Mouse (Mus musculus): ENCODE results near the gene Chd3. TPM values are rescaled to one million over a fixed set of nuclear protein-coding genes. Genes with fewer than 3 reads are reported as not detected.

Gene Chd3
- polyA plus RNA-seq (2016; fragmentation: Nextera tagmentation; extraction: Ambion mirVana): 46.2 and 55.9 TPM in 2 replicates

GRCm38 (mm10) chr11:69369215-69369989 lies at the start of gene Chd3:
Gene Chd3, minus strand, starts transcription at chr11:69369406.
- DNase-seq (ENCODE audit: low spot score): peak; percentile 61
- 4% methylated on average over 19 of the region's 34 CpGs for WGBS

DNA sequence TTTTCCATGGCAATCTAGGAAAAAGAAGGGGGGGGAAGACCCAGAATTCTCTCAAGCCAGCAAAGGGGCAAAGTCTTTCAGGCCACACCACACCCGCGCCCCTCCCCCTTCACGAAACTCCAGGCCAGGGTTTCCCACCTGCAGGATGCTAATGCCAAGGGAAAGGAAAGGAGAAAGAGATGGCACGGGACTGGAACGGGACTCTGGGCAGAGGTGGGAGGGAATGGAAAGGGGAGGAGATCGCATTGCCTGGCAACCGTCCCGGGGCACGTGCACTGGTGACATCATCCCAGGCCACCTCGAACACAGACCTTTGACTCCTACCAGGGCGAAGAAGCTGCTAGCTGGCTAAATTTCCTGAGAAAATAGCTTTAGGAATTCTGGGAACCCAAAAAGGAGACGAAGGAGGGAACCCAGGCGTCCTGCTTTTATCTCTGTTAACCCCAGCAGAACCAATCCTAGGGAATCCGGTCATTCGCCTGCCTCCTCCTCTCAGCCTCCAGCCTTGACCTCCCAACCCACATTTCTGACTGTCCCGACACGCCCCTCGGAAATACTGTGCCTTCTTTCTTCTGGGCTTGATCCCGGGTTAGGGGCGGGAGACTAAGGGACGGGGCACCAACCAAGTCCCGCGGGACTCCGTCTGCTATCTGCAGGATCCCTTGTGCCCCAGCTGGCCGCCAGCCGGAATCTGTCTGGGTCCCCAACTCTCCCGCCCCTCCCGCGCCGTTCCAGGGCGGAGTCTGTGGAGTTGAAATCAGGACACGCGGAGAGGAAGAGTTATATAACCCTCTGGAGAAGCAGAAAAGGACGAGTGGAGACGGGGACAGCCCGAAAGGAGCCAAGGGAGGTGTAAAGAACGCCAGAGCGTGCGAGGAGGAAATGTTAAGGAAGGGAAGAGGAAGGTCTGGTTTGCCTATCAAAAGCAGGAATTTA lies 48.5 kb upstream of the Chd3 start:
- peaks cover 14% of the 10 kb centered on the region for H3K36me3 ChIP-seq (replicated peaks)
- H3K4me3 ChIP-seq: peak overlapping the region; percentile 93
- peak overlapping the region; percentile 99 for H3K27ac ChIP-seq (replicated peaks)
- DNase-seq (ENCODE audit: low spot score): peak; percentile 97
- under 1% methylated on average over 39 of the region's 39 CpGs for WGBS
- peaks cover 90% of the 10 kb centered on the region for H3K4me1 ChIP-seq
- peaks cover 24% of the 10 kb centered on the region for H3K27me3 ChIP-seq (replicated peaks; ENCODE audit: low read depth, poor library complexity, severe bottlenecking)
- H3K9me3 ChIP-seq: no peaks in the 10 kb centered on the region

More at GRCm38 (mm10) chr11:69369215-69369989, at the start of gene Chd3:
- Histone ChIP-seq H3K27me3 (replicated peaks; ENCODE audit: low read depth, poor library complexity, severe bottlenecking) (no peaks in the 10 kb centered on the region), H3K9me3 (no peaks in the 10 kb centered on the region), H3K4me1 (peaks cover 73% of the 10 kb centered on the region), H3K36me3 (replicated peaks) (peaks cover 26% of the 10 kb centered on the region), H3K27ac (replicated peaks) (peak within 1 kb of the TSS; percentile 100), H3K4me3 (peak within 1 kb of the TSS; percentile 97)

DNA sequence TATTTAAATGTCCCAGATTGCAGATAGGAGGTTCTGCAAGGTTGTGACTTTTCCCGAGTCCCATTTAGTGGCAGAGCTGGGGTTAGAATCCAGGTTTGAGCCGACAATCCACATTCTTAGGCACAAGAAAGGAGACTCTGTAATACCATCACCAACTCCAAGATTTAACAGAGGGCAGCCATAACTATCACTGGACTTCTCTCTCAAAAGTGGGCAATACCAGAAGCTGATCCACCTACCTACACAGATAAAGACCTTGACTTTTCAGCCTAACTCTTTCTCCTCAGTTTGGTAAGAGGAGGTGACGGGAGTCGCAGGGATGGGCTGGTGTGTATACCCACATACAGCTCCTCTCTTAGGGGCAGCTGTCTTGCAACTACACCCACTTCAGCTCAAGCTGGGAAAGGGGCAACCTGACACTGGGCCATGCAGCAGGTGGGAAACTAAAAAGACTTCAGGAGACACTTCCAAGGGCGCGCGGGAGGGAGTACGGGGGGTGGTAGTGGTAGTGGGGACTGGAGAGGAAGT lies 47.8 kb upstream of the Chd3 start:
- Histone ChIP-seq H3K27ac (replicated peaks) (peak overlapping the region; percentile 99), H3K4me3 (peak overlapping the region; percentile 93), H3K4me1 (peaks cover 97% of the 10 kb centered on the region), H3K27me3 (replicated peaks; ENCODE audit: low read depth, poor library complexity, severe bottlenecking) (peaks cover 17% of the 10 kb centered on the region), H3K9me3 (no peaks in the 10 kb centered on the region), H3K36me3 (replicated peaks) (peaks cover 21% of the 10 kb centered on the region)
- 4% methylated on average over 8 of the region's 8 CpGs for WGBS
- no peak for DNase-seq (ENCODE audit: low spot score)

GRCm38 (mm10) chr11:69416509-69416908 lies 47.3 kb upstream of the Chd3 start:
- Histone ChIP-seq H3K27ac (replicated peaks) (peak overlapping the region; percentile 99), H3K36me3 (replicated peaks) (peaks cover 26% of the 10 kb centered on the region), H3K27me3 (replicated peaks; ENCODE audit: low read depth, poor library complexity, severe bottlenecking) (peaks cover 12% of the 10 kb centered on the region), H3K4me3 (peak overlapping the region; percentile 93), H3K4me1 (peaks cover 98% of the 10 kb centered on the region), H3K9me3 (no peaks in the 10 kb centered on the region)
- no peak for DNase-seq (ENCODE audit: low spot score)
- under 1% methylated on average over 4 of the region's 4 CpGs for WGBS

DNA sequence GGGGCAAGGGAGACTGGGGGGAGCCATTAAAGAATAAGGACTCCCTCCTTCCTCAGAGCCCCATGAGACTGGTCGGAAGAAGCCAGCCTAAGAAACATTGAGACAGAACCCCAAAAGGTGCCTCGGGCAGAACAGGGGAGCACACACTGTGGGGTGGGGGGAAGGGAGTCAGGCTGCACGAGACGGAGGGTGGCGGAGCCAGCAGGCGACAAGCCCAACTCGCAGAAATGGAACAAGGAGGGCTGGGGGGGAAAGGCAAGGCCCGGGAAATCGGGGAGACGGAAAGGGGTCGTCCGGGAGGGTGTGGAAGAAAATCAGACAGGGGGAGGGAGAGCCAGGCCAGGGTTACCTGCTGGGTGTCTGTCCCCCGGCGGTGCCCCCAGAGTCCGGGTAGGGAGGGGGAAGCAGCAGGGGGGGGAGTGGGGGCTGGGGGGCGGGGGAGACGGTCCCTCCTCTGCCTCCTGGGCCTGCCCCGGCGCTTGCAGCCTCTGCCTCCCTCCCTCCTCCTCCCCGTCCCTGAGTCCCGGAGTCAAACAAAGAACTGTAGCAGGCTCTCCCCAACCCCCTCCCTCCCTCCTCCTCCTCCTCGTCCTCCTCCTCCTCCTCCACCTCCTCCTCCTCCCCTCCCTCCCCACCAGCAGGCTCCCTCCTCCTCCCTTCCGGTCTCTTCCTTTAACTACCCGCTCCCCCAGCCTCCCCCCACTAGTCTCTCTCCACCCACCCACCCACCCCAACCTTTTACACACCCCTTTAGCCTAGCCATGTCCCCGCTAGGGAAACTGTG lies 46.7 kb upstream of the Chd3 start:
- WGBS: under 1% methylated on average over 21 of the region's 25 CpGs
- Histone ChIP-seq H3K27ac (replicated peaks) (peak overlapping the region; percentile 99), H3K4me3 (peak overlapping the region; percentile 93), H3K36me3 (replicated peaks) (peaks cover 26% of the 10 kb centered on the region), H3K4me1 (peaks cover 94% of the 10 kb centered on the region), H3K9me3 (no peaks in the 10 kb centered on the region), H3K27me3 (replicated peaks; ENCODE audit: low read depth, poor library complexity, severe bottlenecking) (peaks cover 5% of the 10 kb centered on the region)
- peak; percentile 92 for DNase-seq (ENCODE audit: low spot score)

DNA sequence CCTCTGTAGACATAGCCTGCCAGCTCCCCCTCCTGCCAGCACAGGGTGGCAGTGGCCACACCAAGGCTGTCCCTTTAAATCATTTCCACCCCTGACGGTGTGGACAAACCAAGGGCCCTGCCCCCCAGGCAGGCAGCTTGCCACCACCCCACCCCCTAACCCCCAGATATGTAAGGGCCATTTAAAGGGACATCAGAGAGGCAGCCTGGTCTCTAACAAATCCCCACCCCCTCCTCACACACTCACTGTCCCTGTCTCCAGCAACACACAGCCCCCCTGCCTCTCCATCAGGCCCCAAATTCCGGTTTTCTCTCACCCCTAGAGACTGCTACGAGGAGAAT lies 46.1 kb upstream of the Chd3 start:
- Histone ChIP-seq H3K36me3 (replicated peaks) (peaks cover 26% of the 10 kb centered on the region), H3K9me3 (no peaks in the 10 kb centered on the region), H3K4me1 (peaks cover 94% of the 10 kb centered on the region), H3K4me3 (peak overlapping the region; percentile 93), H3K27me3 (replicated peaks; ENCODE audit: low read depth, poor library complexity, severe bottlenecking) (no peaks in the 10 kb centered on the region), H3K27ac (replicated peaks) (peak overlapping the region; percentile 99)
- DNase-seq (ENCODE audit: low spot score): peak; percentile 71
- WGBS: 0% methylated on average over 3 of the region's 3 CpGs

DNA sequence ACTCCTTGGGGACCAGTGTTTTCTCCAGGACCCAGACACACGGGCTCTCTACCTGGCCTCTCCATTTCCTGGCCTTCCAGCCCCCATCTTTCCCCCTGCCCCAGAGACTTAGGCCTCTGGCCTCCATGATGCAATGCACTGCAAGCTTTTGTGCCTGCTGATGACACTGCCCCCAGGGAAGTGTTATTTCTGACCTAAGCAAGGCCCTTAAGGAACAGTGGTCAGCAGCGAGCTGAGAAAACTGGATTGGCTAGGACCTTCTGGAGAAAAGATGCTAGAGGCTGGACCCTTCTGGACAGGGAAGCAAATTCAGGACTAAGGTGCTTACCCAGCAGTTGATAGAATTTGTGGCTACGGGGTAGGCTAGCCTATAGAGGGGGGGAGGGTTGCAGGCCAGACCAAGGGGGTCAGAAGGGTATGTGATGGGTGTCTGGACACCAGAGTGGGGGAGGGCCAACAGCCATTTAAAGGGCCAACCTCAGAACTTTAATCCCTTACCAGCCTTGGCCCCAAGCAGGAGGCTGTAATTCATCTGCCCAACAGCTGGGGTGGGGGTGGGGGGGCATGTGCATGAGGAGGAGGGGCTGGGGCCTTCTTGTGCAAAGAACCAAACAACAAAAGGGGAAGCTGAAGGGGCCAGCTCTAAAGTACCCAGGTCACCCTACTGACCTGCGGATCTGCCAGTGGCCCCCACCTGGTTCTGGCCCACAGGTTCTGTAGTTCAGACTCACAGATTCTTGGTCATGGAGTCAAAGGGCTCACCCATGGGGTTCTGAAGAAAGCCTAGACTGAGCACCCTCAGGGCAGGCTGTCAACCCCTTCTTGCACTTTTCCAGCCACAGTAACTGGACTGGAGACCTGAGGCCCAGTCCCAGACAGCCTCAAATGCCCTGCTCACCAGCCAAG lies 45.5 kb upstream of the Chd3 start:
- DNase-seq (ENCODE audit: low spot score): peak; percentile 67
- H3K36me3 ChIP-seq (replicated peaks): peaks cover 26% of the 10 kb centered on the region
- 8% methylated on average over 4 of the region's 4 CpGs for WGBS
- H3K27ac ChIP-seq (replicated peaks): peak overlapping the region; percentile 99
- H3K9me3 ChIP-seq: no peaks in the 10 kb centered on the region
- H3K4me1 ChIP-seq: peaks cover 94% of the 10 kb centered on the region
- no peaks in the 10 kb centered on the region for H3K27me3 ChIP-seq (replicated peaks; ENCODE audit: low read depth, poor library complexity, severe bottlenecking)
- peak overlapping the region; percentile 93 for H3K4me3 ChIP-seq

DNA sequence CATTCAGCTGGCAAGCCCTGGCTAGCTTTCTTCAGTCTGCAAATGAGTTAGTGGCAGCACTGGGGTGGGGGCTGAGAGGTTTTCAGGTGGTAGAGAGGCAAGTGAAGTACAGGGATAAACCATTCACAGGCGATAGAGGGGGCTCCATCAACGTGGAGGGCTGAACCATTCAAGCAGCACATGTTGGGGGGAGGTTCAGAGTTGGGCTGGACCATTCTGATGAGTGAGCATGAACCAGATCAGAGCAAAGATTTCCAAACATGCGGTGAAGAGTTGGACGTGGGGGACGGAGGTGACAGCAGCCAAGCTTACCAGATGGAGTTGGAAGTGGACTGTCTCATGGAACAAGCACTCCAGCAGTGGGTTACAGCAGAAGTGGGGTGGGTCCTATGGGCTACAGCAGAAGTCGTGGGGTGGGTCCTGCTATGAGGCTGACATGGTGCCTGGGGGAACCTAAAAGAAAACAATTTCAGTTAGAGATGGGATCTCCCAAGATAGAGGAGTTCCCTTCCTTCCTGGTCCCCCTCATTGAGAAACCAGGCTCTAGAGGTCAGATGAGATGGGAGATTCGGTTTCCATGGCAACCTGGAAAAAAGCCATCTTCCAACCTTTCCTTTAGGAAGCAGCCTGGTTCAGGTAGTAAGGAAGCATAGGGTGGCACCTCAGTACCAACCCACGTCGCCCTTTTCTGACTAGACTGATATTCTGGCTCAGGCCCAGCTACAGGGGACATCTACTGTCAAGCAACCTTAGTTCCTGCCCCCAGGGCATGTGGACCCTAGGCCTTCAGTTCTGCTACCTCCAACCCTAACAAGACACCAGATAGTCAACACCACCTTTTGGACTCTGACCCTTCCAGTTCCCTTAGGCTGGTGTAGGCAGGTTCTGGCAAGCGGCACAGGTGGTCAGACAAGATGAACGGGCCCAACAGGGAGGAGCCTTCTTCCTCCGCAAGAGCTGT lies 44.3 kb upstream of the Chd3 start, which contains the start of gene Kdm6b:
Gene Kdm6b, minus strand, starts transcription at position 455 of the 961 bp plus-strand sequence.
- H3K27me3 ChIP-seq (replicated peaks; ENCODE audit: low read depth, poor library complexity, severe bottlenecking): no peaks in the 10 kb centered on the region
- H3K4me1 ChIP-seq: peaks cover 94% of the 10 kb centered on the region
- peak; percentile 62 for DNase-seq (ENCODE audit: low spot score)
- 40% methylated on average over 12 of the region's 12 CpGs for WGBS
- H3K27ac ChIP-seq (replicated peaks): peak within 1 kb of the TSS; percentile 99
- peaks cover 26% of the 10 kb centered on the region for H3K36me3 ChIP-seq (replicated peaks)
- H3K9me3 ChIP-seq: no peaks in the 10 kb centered on the region
- H3K4me3 ChIP-seq: peak within 1 kb of the TSS; percentile 93

DNA sequence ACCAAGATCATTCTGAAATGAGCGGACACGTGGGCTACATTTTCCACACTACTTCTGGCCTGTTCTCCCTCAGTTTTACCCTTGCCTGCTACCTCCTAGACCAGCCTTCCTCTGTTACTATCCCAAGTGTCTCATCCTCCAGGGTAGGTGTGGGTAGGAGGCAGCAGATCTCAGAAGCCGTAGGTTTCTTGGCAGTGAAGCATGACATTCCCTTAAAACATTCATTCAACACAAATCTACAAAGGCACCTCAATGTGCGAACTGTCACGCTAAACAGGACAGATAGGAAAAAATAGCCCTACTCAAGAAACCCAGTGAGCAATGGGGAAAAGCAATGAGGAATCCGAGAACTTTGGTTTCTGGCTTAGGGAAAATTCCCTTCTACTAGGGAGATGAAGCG lies 43.3 kb upstream of the Chd3 start:
- Histone ChIP-seq H3K36me3 (replicated peaks) (peaks cover 34% of the 10 kb centered on the region), H3K4me3 (peak overlapping the region; percentile 93), H3K27me3 (replicated peaks; ENCODE audit: low read depth, poor library complexity, severe bottlenecking) (no peaks in the 10 kb centered on the region), H3K9me3 (no peaks in the 10 kb centered on the region), H3K4me1 (peaks cover 94% of the 10 kb centered on the region), H3K27ac (replicated peaks) (peak overlapping the region; percentile 99)
- no peak for DNase-seq (ENCODE audit: low spot score)
- WGBS: 65% methylated on average over 7 of the region's 7 CpGs

- 1% methylated on average over 39 of the region's 39 CpGs for WGBS
- H3K27me3 ChIP-seq (replicated peaks; ENCODE audit: low read depth, poor library complexity, severe bottlenecking): no peaks in the 10 kb centered on the region
Measured at GRCm38 (mm10) chr11:69411538-69412203, 42.5 kb upstream of the Chd3 start.

More at GRCm38 (mm10) chr11:69411538-69412203, 42.5 kb upstream of the Chd3 start:
- Histone ChIP-seq H3K27ac (replicated peaks) (peak overlapping the region; percentile 90), H3K4me1 (peaks cover 89% of the 10 kb centered on the region), H3K9me3 (no peaks in the 10 kb centered on the region), H3K36me3 (replicated peaks) (peaks cover 42% of the 10 kb centered on the region), H3K4me3 (peak overlapping the region; percentile 93)
- peak; percentile 74 for DNase-seq (ENCODE audit: low spot score)

Measured in embryonic facial prominence, embryonic 10.5 days (tissue).